Mouse (Mus musculus) heart, embryonic 16.5 days (tissue): Measurements from ENCODE around the gene Dmrtb1. TPM values are rescaled to one million over a fixed set of nuclear protein-coding genes. Genes with fewer than 3 reads are reported as not detected.

Source experiments
- ATAC-seq: fragments of 200-750 bp; cut with Nextera tagmentation; replicated peaks from 2 replicates; pipeline ENCODE4 v1.8.0; 2017; ENCODE audit warnings: moderate number of reproducible peaks; ENCODE audit not compliant: insufficient read depth, low FRiP score; ENCODE audit errors: extremely low read depth
- H3K27ac ChIP-seq: fragments of 300-500 bp; sonication (generic); 2 replicates; pipeline ENCODE4 v1.5.1; 2014; ENCODE audit warnings: mild to moderate bottlenecking, low read length, control low read depth, moderate library complexity
- H3K27me3 ChIP-seq: fragments of 300-500 bp; sonication (generic); 2 replicates; pipeline ENCODE4 v1.6.1; 2014; ENCODE audit warnings: low read length, mixed read lengths; ENCODE audit not compliant: control insufficient read depth, insufficient read depth
- H3K36me3 ChIP-seq: fragments of 300-500 bp; sonication (generic); 2 replicates; pipeline ENCODE4 v1.6.1; 2014; ENCODE audit not compliant: control insufficient read depth, insufficient read depth
- H3K4me1 ChIP-seq: fragments of 300-500 bp; sonication (generic); 2 replicates; pipeline ENCODE4 v1.6.1; 2014; ENCODE audit warnings: low read length, mixed read lengths; ENCODE audit not compliant: control insufficient read depth, insufficient read depth
- H3K4me2 ChIP-seq: fragments of 300-500 bp; sonication (generic); 2 replicates; pipeline ENCODE4 v1.6.1; 2014; ENCODE audit warnings: low read depth, mild to moderate bottlenecking, control low read depth, low read length
- H3K4me3 ChIP-seq: fragments of 300-500 bp; sonication (generic); 2 replicates; pipeline ENCODE4 v1.5.1; 2014; ENCODE audit warnings: mild to moderate bottlenecking, control low read depth, low read length
- H3K9ac ChIP-seq: fragments of 300-500 bp; sonication (generic); 2 replicates; pipeline ENCODE4 v1.6.1; 2014; ENCODE audit warnings: low read length, control low read depth
- H3K9me3 ChIP-seq: fragments of 300-500 bp; sonication (generic); replicated peaks from 2 replicates; pipeline ENCODE4 v1.6.1; 2016; ENCODE audit warnings: low read length; ENCODE audit not compliant: control insufficient read depth
- WGBS: fragments of 180-500 bp; shearing (Covaris S2); extraction: QIAGEN DNeasy Blood & Tissue Kit; methylation state at CpG from one replicate; pipeline ENCODE4 v1.1.7; 2014; 5-methylcytosine and 5-hydroxymethylcytosine counted together
- polyA plus RNA-seq: library from polyadenylated mRNA; unstranded; fragments of >200 nt; fragmentation: Nextera tagmentation; extraction: Ambion mirVana; gene quantifications from 2 replicates; pipeline ENCODE4 v1.2.1, GENCODE M21; 2015

Dmrtb1 gene
- not detected in 2 replicates for polyA plus RNA-seq

DNA sequence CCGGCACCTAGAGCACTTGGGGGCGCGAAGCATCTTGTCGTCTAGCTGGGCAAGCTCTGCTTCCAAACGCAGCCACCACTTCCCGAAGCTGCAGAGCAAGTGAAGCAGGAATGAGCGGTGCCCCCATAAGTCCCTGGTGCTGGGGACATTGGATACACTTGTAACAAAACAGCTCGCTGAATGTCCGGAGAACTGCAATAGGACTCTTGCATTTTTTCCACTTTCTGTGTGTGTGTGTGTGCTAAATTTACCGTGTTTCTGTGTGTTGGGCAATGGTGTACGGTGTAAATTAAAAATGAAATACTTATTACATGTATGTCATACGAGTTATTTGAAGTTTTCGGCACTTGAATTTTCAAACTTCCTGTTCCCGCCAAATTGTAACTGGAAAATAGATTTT is at the start of gene Dmrtb1:
Dmrtb1 (minus strand) TSS at position 101 of the 400 bp plus-strand sequence.
- Histone ChIP-seq H3K9ac (no peak within 1 kb of the TSS), H3K9me3 (no peaks in the 10 kb centered on the region), H3K27ac (no peak within 1 kb of the TSS), H3K4me1 (peaks cover 5% of the 10 kb centered on the region; the same call in 1 of the 2 replicates), H3K4me2 (no peak within 1 kb of the TSS), H3K27me3 (0 out of 2 replicates have a peak, but pooled peaks cover 3% of the 10 kb centered on the region), H3K36me3 (no peaks in the 10 kb centered on the region), H3K4me3 (no peak within 1 kb of the TSS)
- 83% methylated on average over 14 of the region's 14 CpGs for WGBS
- ATAC-seq: no peak

DNA sequence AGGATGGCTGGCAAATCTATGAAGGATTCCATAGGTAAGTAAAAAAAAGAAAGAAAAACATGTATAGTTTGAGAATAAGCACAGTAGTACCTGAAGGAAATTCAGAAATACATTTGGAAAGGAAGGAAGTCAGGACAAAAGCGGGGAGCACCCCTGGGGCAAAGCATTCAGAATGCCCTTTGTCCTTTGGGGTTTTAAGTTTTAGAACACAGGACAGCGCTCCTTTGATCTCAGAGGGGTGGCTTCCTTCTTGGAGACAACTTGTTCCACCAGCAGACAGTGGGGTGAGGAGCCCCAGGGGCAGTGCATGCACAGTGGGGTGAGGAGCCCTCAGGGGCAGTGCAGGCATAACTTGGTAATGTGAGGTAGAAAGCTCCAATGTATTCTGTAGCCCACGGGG is 49.6 kb upstream of the Dmrtb1 start:
- 38% methylated on average over 3 of the region's 3 CpGs for WGBS
- Histone ChIP-seq H3K9me3 (no peaks in the 10 kb centered on the region), H3K4me1 (no peaks in the 10 kb centered on the region), H3K36me3 (no peaks in the 10 kb centered on the region), H3K4me2 (no peak overlapping the region), H3K27ac (no peak overlapping the region), H3K9ac (no peak overlapping the region), H3K27me3 (peaks cover under 1% of the 10 kb centered on the region; the same call in 1 of the 2 replicates), H3K4me3 (no peak overlapping the region)
- ATAC-seq: no peak

DNA sequence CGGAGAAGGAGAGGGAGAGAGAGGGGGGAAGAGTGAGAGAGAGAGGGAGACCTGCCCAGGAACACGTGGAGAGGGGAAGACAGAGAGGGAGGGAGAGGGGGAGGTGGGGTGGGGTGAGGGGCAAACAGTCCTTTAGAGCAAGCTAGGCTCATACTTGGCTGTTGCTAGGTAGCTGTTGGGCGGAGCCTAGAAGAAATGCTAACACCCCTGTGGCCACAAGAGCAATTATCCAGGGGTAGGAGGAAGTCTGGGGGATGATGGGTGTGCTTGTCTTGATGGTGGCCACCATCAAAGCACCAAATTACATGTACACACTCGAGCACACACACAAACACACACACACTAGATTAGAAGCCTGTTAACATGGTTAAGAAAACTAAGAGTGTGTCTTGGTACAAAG is 48.6 kb upstream of the Dmrtb1 start:
- Histone ChIP-seq H3K4me3 (no peak overlapping the region), H3K9me3 (no peaks in the 10 kb centered on the region), H3K36me3 (no peaks in the 10 kb centered on the region), H3K27ac (no peak overlapping the region), H3K27me3 (no peaks in the 10 kb centered on the region), H3K4me1 (no peaks in the 10 kb centered on the region), H3K4me2 (no peak overlapping the region), H3K9ac (no peak overlapping the region)
- WGBS: 26% methylated on average over 4 of the region's 4 CpGs
- no peak for ATAC-seq

DNA sequence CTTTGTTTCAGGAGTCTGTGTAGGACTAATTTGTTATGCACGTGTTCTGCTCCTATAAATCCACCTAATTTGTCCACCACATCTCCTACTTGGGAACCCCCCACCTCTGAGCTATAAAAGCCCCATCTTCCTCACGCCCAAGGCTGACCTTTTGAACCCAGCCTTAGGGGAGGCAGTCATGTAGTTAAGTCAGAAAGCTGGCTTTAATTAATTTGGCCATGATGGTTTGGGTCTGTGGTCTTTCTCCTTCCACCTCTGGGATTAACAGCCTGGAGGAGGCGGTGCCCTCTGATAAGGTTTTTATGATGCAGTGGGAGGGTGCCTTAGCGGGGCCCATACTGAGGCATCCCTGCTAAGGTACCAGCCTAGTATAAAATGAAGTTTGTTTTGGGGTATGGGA is 48.2 kb upstream of the Dmrtb1 start:
- Histone ChIP-seq H3K4me1 (no peaks in the 10 kb centered on the region), H3K36me3 (no peaks in the 10 kb centered on the region), H3K27ac (no peak overlapping the region), H3K4me3 (no peak overlapping the region), H3K27me3 (no peaks in the 10 kb centered on the region), H3K9me3 (no peaks in the 10 kb centered on the region), H3K9ac (no peak overlapping the region), H3K4me2 (no peak overlapping the region)
- ATAC-seq: no peak
- WGBS: 44% methylated on average over 4 of the region's 4 CpGs

DNA sequence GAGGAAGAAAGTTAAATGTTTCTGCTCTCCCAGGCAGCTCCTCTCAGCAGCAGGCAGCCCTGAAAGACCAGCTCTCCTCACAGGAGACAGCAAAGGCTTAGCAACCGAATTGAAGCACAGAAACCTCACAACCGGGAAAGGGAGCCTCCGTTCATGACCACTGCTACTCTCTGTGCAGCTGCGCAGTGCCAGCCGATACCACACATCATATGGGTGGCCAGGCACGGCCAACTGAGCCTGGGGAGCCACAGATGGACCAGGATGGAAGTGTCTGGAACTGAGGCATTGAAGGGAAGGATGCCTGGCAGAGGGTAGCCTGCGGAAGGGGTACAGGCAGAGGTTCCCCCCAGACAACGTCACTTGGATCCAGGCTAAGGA is 47.0 kb upstream of the Dmrtb1 start:
- Histone ChIP-seq H3K9me3 (no peaks in the 10 kb centered on the region), H3K27me3 (no peaks in the 10 kb centered on the region), H3K9ac (no peak overlapping the region), H3K36me3 (no peaks in the 10 kb centered on the region), H3K4me3 (no peak overlapping the region), H3K27ac (no peak overlapping the region), H3K4me1 (no peaks in the 10 kb centered on the region), H3K4me2 (no peak overlapping the region)
- 66% methylated on average over 8 of the region's 8 CpGs for WGBS
- no peak for ATAC-seq

DNA sequence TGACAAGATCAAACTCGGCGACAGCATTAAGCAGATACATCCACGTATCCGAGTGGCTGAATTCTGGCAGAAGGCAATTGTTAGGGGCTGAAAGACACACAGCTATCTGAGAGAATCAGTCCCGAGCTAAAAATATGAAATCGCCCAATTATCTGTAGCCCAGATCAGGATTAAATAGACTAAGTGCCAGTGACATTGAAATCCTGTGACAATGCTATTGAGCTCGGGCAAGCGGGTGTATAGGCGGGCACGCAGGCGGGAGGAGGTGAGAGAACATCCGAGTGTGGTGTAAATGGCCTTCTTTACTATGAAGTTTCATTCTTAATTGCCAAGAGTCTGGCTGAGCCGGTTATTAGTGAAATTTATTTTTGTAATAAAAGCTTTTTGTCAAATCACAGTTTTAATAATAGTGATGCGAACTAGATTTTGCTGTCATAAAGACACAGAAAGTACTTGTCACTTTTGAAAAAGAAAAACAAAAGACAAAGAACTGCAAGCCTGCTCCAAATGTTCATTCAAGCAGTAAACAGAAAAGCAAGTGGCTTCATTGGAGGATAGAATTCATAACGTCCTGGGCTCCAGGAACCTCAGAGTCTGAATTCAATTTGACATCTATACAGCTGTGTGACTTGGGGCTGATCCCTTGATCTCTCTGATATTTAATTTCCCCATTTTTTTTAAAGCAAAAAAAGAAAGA is 46.5 kb upstream of the Dmrtb1 start:
- Histone ChIP-seq H3K4me2 (no peak overlapping the region), H3K9ac (no peak overlapping the region), H3K36me3 (no peaks in the 10 kb centered on the region), H3K27ac (no peak overlapping the region), H3K27me3 (no peaks in the 10 kb centered on the region), H3K9me3 (no peaks in the 10 kb centered on the region), H3K4me3 (no peak overlapping the region), H3K4me1 (no peaks in the 10 kb centered on the region)
- 80% methylated on average over 15 of the region's 15 CpGs for WGBS
- no peak for ATAC-seq

DNA sequence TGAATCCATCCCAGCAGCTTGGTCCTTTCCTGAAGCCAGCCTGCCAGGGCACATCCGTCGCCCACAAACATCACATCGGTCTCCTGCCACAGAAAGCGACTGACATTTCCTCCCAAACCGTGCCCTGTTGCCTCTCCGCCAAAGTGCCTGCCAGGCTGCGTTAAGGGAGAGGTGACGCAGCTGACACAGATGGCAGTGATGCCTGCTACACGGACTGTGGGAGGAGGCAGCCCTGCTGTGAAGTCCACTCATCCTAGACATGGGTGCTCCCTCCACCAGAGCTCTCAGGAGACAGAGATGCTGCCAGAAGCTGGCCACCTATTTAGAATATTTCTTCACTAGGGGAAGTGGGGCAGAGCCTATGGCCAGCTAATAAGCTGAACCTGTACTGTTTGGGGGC is 41.4 kb upstream of the Dmrtb1 start:
- H3K27me3 ChIP-seq: no peaks in the 10 kb centered on the region
- no peak overlapping the region for H3K27ac ChIP-seq
- no peak overlapping the region for H3K9ac ChIP-seq
- H3K4me2 ChIP-seq: no peak overlapping the region
- H3K4me1 ChIP-seq: no peaks in the 10 kb centered on the region
- ATAC-seq: no peak
- no peaks in the 10 kb centered on the region for H3K36me3 ChIP-seq
- no peak overlapping the region for H3K4me3 ChIP-seq
- H3K9me3 ChIP-seq: no peaks in the 10 kb centered on the region
- 54% methylated on average over 9 of the region's 9 CpGs for WGBS

DNA sequence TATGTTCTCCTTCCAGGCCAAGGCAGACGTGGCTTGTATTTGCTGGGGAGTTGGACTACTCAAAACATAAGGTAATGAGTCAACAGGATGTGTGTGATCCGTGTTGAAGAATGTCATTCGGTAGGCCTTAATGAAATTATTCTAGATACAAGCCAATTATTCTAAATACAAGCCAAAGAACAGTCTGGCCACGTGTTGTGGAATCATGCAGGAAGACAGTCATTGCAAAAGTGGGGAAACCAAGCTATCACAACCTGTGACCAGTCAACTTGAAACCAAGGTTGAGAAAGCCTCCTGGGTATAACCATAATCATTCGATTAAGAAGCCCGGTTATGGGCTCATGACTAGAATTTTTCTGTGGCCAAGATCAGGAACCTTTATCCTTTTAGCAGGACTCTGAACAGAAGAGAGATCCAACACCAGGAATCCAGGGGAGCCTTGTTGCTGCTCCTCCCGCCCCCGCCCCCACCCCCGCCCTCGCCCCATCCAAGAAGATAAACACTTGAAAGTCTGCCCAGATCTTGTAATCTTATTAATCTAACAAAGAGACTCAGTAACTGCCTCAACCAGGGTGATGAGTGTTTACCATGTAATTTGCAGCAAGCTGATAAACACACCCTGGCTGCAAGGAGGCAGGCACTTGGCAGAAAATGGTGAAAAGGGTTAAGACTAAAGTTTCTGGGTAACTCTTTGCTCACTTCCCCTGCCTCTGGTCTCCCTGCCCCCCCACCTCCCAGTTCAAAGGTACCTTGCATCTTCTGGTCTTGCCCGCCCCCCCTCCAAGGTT is 36.2 kb upstream of the Dmrtb1 start:
- 62% methylated on average over 11 of the region's 11 CpGs for WGBS
- ATAC-seq: no peak
- no peak overlapping the region for H3K9ac ChIP-seq
- no peak overlapping the region for H3K4me2 ChIP-seq
- no peaks in the 10 kb centered on the region for H3K27me3 ChIP-seq
- H3K4me1 ChIP-seq: no peaks in the 10 kb centered on the region
- H3K4me3 ChIP-seq: no peak overlapping the region
- no peaks in the 10 kb centered on the region for H3K36me3 ChIP-seq
- no peaks in the 10 kb centered on the region for H3K9me3 ChIP-seq
- H3K27ac ChIP-seq: no peak overlapping the region

DNA sequence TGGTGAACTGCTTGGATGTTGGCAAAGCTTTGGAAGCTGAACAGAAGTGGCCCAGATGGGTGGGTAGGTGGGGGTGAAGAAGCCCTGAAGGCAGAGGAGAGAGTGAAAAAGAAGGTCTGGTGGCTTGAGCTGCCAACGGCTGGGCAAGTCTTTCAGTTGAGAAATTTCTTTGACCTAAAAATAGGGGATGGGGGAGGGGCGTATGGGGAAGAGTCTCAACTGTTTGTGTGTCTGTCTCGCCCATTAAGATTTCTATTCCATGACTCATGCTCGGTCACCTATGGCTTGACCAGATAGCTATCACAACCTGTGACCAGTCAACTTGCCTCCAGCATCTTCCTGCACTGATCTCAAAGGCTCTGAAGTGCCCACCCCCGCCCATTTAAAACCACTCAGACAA is 35.1 kb upstream of the Dmrtb1 start:
- Histone ChIP-seq H3K4me1 (no peaks in the 10 kb centered on the region), H3K36me3 (no peaks in the 10 kb centered on the region), H3K9me3 (no peaks in the 10 kb centered on the region), H3K27ac (no peak overlapping the region), H3K27me3 (no peaks in the 10 kb centered on the region), H3K9ac (no peak overlapping the region), H3K4me3 (no peak overlapping the region), H3K4me2 (no peak overlapping the region)
- 41% methylated on average over 5 of the region's 5 CpGs for WGBS
- no peak for ATAC-seq
